Mouse (Mus musculus) megakaryocyte progenitor cell, adult 5-6 weeks (primary cell): ENCODE data around the gene Camk2d. TPM values are rescaled to one million over a fixed set of nuclear protein-coding genes. Genes with fewer than 3 reads are reported as not detected.

Source experiments
- total RNA-seq, 2 experiments: library from RNA; stranded (forward) in 1 of 2; stranded (reverse) in 1 of 2; fragments of 157-497, 149-512 nt in 1 of 2; fragments of 200-1000 nt in 1 of 2; gene quantifications; 2 replicates each; pipeline versions ENCODE4 v1.2.3 to v1.2.4; 2015 to 2017

Camk2d gene
- total RNA-seq, 2 experiments from 2014 or later = 13.2 to 16.9 TPM

Other genes with a start within 250 kb of the Camk2d start
- gene Arsj, start 232.6 kb upstream of the Camk2d start, total RNA-seq (2015) = not detected in 2 replicates
- gene Arsj, start 232.6 kb upstream of the Camk2d start, total RNA-seq (2017) = not detected in 2 replicates